In genomic region chr5:92082821-92083401, GRCm38 (mm10) we compare ENCODE assay signal across 8 mouse cellular contexts. TPM values are rescaled to one million over a fixed set of nuclear protein-coding genes. Genes with fewer than 3 reads are reported as not detected.
DNase-seq lines count a peak whose midpoint lies in the region; ATAC-seq and TF ChIP-seq lines count a peak whose summit lies in the region.

No protein-coding gene starts in this region.

- H3K9ac ChIP-seq in embryonic facial prominence, embryonic 15.5 days: peak overlapping the region; percentile 91
- H3K9ac ChIP-seq in heart, embryonic 13.5 days: peak overlapping the region; percentile 97

- H3K79me2 ChIP-seq in C2C12 (ENCODE audit: control insufficient read depth, insufficient read depth): peaks cover 55% of the 10 kb centered on the region

- 0% methylated on average over 55 of the region's 55 CpGs for WGBS in embryonic facial prominence, embryonic 15.5 days
- under 1% methylated on average over 55 of the region's 55 CpGs for WGBS in heart, embryonic 13.5 days
- under 1% methylated on average over 55 of the region's 55 CpGs for WGBS in lung, adult 2 months

- peak overlapping the region; percentile 56 for H3K4me2 ChIP-seq in embryonic facial prominence, embryonic 15.5 days (replicated peaks)
- peak overlapping the region; percentile 84 for H3K4me2 ChIP-seq in heart, embryonic 13.5 days

- peaks cover 47% of the 10 kb centered on the region for H3K79me3 ChIP-seq in C2C12 (ENCODE audit: low read depth)

- no peaks in the 10 kb centered on the region for H3K9me3 ChIP-seq in embryonic facial prominence, embryonic 15.5 days (replicated peaks)
- H3K9me3 ChIP-seq in heart, embryonic 13.5 days: no peaks in the 10 kb centered on the region; the same call in 1 of the 2 replicates

- TF ChIP-seq POLR2A in lung, adult 2 months (IDR thresholded peaks at IDR 0.05; ENCODE audit: borderline replicate concordance, extremely low read depth, low read depth, low read length): 0 out of 2 replicates have a peak, but pooled peaks have one; percentile 34

- peak; percentile 81 to 92 for DNase-seq in adrenal gland, adult (ENCODE audit: inconsistent age in 2 of 2, low spot score in 1 of 2)
- DNase-seq in kidney, postnatal 10 days: peak; percentile 83
- DNase-seq in lung, adult 2 months: no peak
- peak; percentile 79 for DNase-seq in thymus, postnatal 25 days

- no peak for TF ChIP-seq CTCF in C2C12 (IDR thresholded peaks at IDR 0.05; ENCODE audit: control insufficient read depth, insufficient read depth, insufficient read length)
- TF ChIP-seq CTCF in lung, adult 2 months (IDR thresholded peaks at IDR 0.05; ENCODE audit: insufficient read depth, low read length): no peak

- H3ac ChIP-seq in C2C12 (ENCODE audit: control insufficient read depth, insufficient read length, low read depth): peak overlapping the region; percentile 99

- H3K36me3 ChIP-seq in C2C12 (ENCODE audit: control insufficient read depth, insufficient read depth): no peaks in the 10 kb centered on the region
- no peaks in the 10 kb centered on the region for H3K36me3 ChIP-seq in embryonic facial prominence, embryonic 15.5 days
- H3K36me3 ChIP-seq in heart, embryonic 13.5 days: no peaks in the 10 kb centered on the region

- peak; percentile 53 for ATAC-seq in embryonic facial prominence, embryonic 15.5 days (ENCODE audit: insufficient number of reproducible peaks, low FRiP score, low TSS enrichment, low read depth)
- ATAC-seq in heart, embryonic 13.5 days (ENCODE audit: extremely low read depth, insufficient number of reproducible peaks, low FRiP score, low TSS enrichment): peak; percentile 48
- peak; percentile 25; the same call in 1 of the 2 replicates for ATAC-seq in neutrophil, adult 5-6 weeks (ENCODE audit: extremely low read depth, insufficient number of reproducible peaks, low FRiP score, poor library complexity, severe bottlenecking)

- H3K4me3 ChIP-seq in C2C12 (ENCODE audit: insufficient read depth, poor library complexity, severe bottlenecking): peak overlapping the region; percentile 85
- H3K4me3 ChIP-seq in embryonic facial prominence, embryonic 15.5 days (replicated peaks): peak overlapping the region; percentile 98
- peak overlapping the region; percentile 99 for H3K4me3 ChIP-seq in heart, embryonic 13.5 days
- H3K4me3 ChIP-seq in lung, adult 2 months (replicated peaks; ENCODE audit: extremely low read depth, low read depth, low read length): peak overlapping the region; percentile 98

- H3K27ac ChIP-seq in embryonic facial prominence, embryonic 15.5 days (replicated peaks): peak overlapping the region; percentile 98
- peak overlapping the region; percentile 99 for H3K27ac ChIP-seq in heart, embryonic 13.5 days (replicated peaks)

- peaks cover 29% of the 10 kb centered on the region for H3K4me1 ChIP-seq in embryonic facial prominence, embryonic 15.5 days
- H3K4me1 ChIP-seq in heart, embryonic 13.5 days: peaks cover 44% of the 10 kb centered on the region
- H3K4me1 ChIP-seq in lung, adult 2 months (ENCODE audit: control insufficient read depth, insufficient read depth, low read length): peaks cover 10% of the 10 kb centered on the region

- H3K27me3 ChIP-seq in C2C12 (ENCODE audit: control insufficient read depth, insufficient read depth, insufficient read length): no peaks in the 10 kb centered on the region
- H3K27me3 ChIP-seq in embryonic facial prominence, embryonic 15.5 days: no peaks in the 10 kb centered on the region
- H3K27me3 ChIP-seq in heart, embryonic 13.5 days (replicated peaks): no peaks in the 10 kb centered on the region

TF ChIP-seq in C2C12, 6 proteins besides CTCF, POLR2A, EP300 and RAD21:
- no peak for TF ChIP-seq MYOD1 (IDR thresholded peaks at IDR 0.05; ENCODE audit: control insufficient read depth, insufficient read length, low read depth)
- TF ChIP-seq MYOG (IDR thresholded peaks at IDR 0.05; ENCODE audit: control insufficient read depth, extremely low read depth, insufficient read length): no peak
- TF ChIP-seq MAX (IDR thresholded peaks at IDR 0.05): no peak
- TF ChIP-seq FOSL1 (IDR thresholded peaks at IDR 0.05; ENCODE audit: insufficient read depth, low read length, poor library complexity, severe bottlenecking): no peak
- no peak for TF ChIP-seq USF1 (IDR thresholded peaks at IDR 0.05; ENCODE audit: low read depth)
- no peak for TF ChIP-seq CEBPB (IDR thresholded peaks at IDR 0.05; ENCODE audit: low read depth)

RNA-seq across cellular contexts. Expression of gene G3bp2, which starts 0.6 kb away (rescaled TPM):
- polyA plus RNA-seq in C2C12 (2012; fragmentation: generic; extraction: Trizol): 39.1 TPM
- polyA plus RNA-seq in embryonic facial prominence, embryonic 15.5 days (2015; fragmentation: Nextera tagmentation; extraction: Ambion mirVana): 144 and 151 TPM in 2 replicates
- polyA plus RNA-seq in heart, embryonic 13.5 days (2015; fragmentation: Nextera tagmentation; extraction: Ambion mirVana): 132 and 153 TPM in 2 replicates
- polyA plus RNA-seq in lung, adult 2 months (2012; rRNA removed): 11.1 and 17.2 TPM in 2 replicates
- total RNA-seq in neutrophil, adult 5-6 weeks (2017): 117 and 139 TPM in 2 replicates

RNA-seq across cellular contexts. Expression of gene Cdkl2, which starts 39.2 kb away (rescaled TPM):
- 0.83 TPM for polyA plus RNA-seq in C2C12 (2012; fragmentation: generic; extraction: Trizol)
- 4.4 and 5.2 TPM in 2 replicates for polyA plus RNA-seq in embryonic facial prominence, embryonic 15.5 days (2015; fragmentation: Nextera tagmentation; extraction: Ambion mirVana)
- 0.66 and 1.1 TPM in 2 replicates for polyA plus RNA-seq in heart, embryonic 13.5 days (2015; fragmentation: Nextera tagmentation; extraction: Ambion mirVana)
- polyA plus RNA-seq in lung, adult 2 months (2012; rRNA removed): 3.4 and 3.8 TPM in 2 replicates
- total RNA-seq in neutrophil, adult 5-6 weeks (2017): 0.25 and 1.3 TPM in 2 replicates

RNA-seq across cellular contexts. Expression of gene Uso1, which starts 54.8 kb away (rescaled TPM):
- 27.3 TPM for polyA plus RNA-seq in C2C12 (2012; fragmentation: generic; extraction: Trizol)
- 49.9 and 50.0 TPM in 2 replicates for polyA plus RNA-seq in embryonic facial prominence, embryonic 15.5 days (2015; fragmentation: Nextera tagmentation; extraction: Ambion mirVana)
- 30.2 and 32.1 TPM in 2 replicates for polyA plus RNA-seq in heart, embryonic 13.5 days (2015; fragmentation: Nextera tagmentation; extraction: Ambion mirVana)
- 19.1 and 19.6 TPM in 2 replicates for polyA plus RNA-seq in lung, adult 2 months (2012; rRNA removed)
- 29.8 and 30.3 TPM in 2 replicates for total RNA-seq in neutrophil, adult 5-6 weeks (2017)
